8 mouse cellular contexts compared by ENCODE assay signal in the genomic region with DNA sequence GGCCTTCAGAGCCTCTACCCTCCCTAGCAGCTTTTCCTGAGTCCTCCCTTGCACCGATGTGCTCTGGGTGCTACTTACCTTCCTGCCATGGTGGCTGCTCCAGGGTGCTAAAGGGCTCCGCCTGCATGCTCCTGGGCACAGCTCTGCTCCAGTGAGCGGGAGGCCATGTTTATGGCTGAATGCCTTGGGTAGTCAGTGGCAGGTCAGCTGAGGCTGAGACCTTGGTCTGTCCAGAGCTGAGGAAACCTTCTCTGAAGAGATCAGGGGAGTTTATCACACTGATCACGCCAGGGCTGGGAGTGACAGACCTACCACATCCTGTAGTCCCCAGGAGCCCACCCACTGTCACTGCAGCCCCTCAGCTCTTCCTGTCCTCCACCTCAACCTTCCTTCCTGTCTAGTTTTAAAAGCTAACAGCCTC. TPM values are rescaled to one million over a fixed set of nuclear protein-coding genes. Genes with fewer than 3 reads are reported as not detected.
A peak's percentile ranks its signal among the peaks of the same experiment; 100 is the strongest.
DNase-seq lines count a peak whose midpoint lies in the region; ATAC-seq lines count a peak whose summit lies in the region.

Gene Nlrc3 (minus strand): TSS at position 382 of the 421 bp plus-strand sequence.

- peaks cover 40% of the 10 kb centered on the region for H3K36me3 ChIP-seq in forebrain, embryonic 14.5 days (ENCODE audit: control insufficient read depth, insufficient read depth, low read length)
- peaks cover 39% of the 10 kb centered on the region for H3K36me3 ChIP-seq in forebrain, embryonic 12.5 days (replicated peaks)

- 0 out of 2 replicates have a peak, but pooled peaks have one; percentile 7 for ATAC-seq in forebrain, embryonic 14.5 days
- ATAC-seq in forebrain, embryonic 12.5 days (ENCODE audit: low FRiP score): no peak
- peak; percentile 95 for ATAC-seq in CD4-positive, CD25-positive, alpha-beta regulatory T cell, adult 4 months
- ATAC-seq in megakaryocyte, adult 5-6 weeks (ENCODE audit: poor library complexity, severe bottlenecking): peak; percentile 83

- no peaks in the 10 kb centered on the region for H3K27me3 ChIP-seq in forebrain, embryonic 14.5 days (replicated peaks; ENCODE audit: control insufficient read depth, insufficient read depth, low read length)
- no peaks in the 10 kb centered on the region for H3K27me3 ChIP-seq in forebrain, embryonic 12.5 days

- no peak within 1 kb of the TSS for H3K27ac ChIP-seq in forebrain, embryonic 14.5 days (ENCODE audit: low read depth, low read length)
- H3K27ac ChIP-seq in forebrain, embryonic 12.5 days: no peak within 1 kb of the TSS

- 73% methylated on average over 4 of the region's 4 CpGs for WGBS in forebrain, embryonic 14.5 days
- WGBS in forebrain, embryonic 12.5 days: 71% methylated on average over 4 of the region's 4 CpGs

- no peak within 1 kb of the TSS for H3K9ac ChIP-seq in forebrain, embryonic 14.5 days (ENCODE audit: low read length)
- H3K9ac ChIP-seq in forebrain, embryonic 12.5 days: no peak within 1 kb of the TSS

- no peak within 1 kb of the TSS for H3K4me3 ChIP-seq in forebrain, embryonic 14.5 days (ENCODE audit: low read depth, low read length)
- H3K4me3 ChIP-seq in forebrain, embryonic 12.5 days (replicated peaks): no peak within 1 kb of the TSS

- no peaks in the 10 kb centered on the region for H3K9me3 ChIP-seq in forebrain, embryonic 14.5 days (replicated peaks; ENCODE audit: control insufficient read depth, low read length)
- no peaks in the 10 kb centered on the region for H3K9me3 ChIP-seq in forebrain, embryonic 12.5 days

- H3K4me2 ChIP-seq in forebrain, embryonic 14.5 days (ENCODE audit: low read length): no peak within 1 kb of the TSS
- no peak within 1 kb of the TSS for H3K4me2 ChIP-seq in forebrain, embryonic 12.5 days

- no peak for DNase-seq in forebrain, embryonic 14.5 days (ENCODE audit: low spot score)
- peak; percentile 14 for DNase-seq in kidney, adult 18-20 months
- no peak for DNase-seq in left cerebral cortex, adult 18-20 months (ENCODE audit: low spot score in 2 of 2)
- DNase-seq in urinary bladder, postnatal 4 days (ENCODE audit: low spot score in 2 of 2): no peak
- DNase-seq in embryo, embryonic 10.5 days (ENCODE audit: low spot score): no peak

- H3K4me1 ChIP-seq in forebrain, embryonic 14.5 days (ENCODE audit: control insufficient read depth, insufficient read depth, low read length): no peaks in the 10 kb centered on the region
- H3K4me1 ChIP-seq in forebrain, embryonic 12.5 days: no peaks in the 10 kb centered on the region

RNA-seq across cellular contexts. Expression of gene Nlrc3, which starts in this region (rescaled TPM):
- polyA plus RNA-seq in forebrain, embryonic 14.5 days (2014; fragmentation: Nextera tagmentation; extraction: Ambion mirVana): 0.60 and 0.73 TPM in 2 replicates
- polyA plus RNA-seq in forebrain, embryonic 12.5 days (2016; fragmentation: Nextera tagmentation; extraction: Ambion mirVana): 0.41 and 0.83 TPM in 2 replicates
- 10 to 100 TPM; 56.1 to 73.3 TPM for polyA plus RNA-seq in CD4-positive, CD25-positive, alpha-beta regulatory T cell, adult 4 months (2017; shearing (Covaris generic))
- total RNA-seq in megakaryocyte, adult 5-6 weeks (2015): 0.98 and 1.0 TPM in 2 replicates
- total RNA-seq in megakaryocyte, adult 5-6 weeks (2017): 0.51 and 1.1 TPM in 2 replicates
- total RNA-seq in left cerebral cortex, adult 18-20 months (2021): 1 to 10 TPM; 2.0 to 2.3 TPM

Comparison
In these comparisons a context has a peak if more than half of its experiments do, and no peak if none do; other contexts are left out.
1. RNA of gene Nlrc3 (polyA plus RNA-seq): 56.1 to 73.3 TPM in CD4-positive, CD25-positive, alpha-beta regulatory T cell, adult 4 months; 0.41 to 0.83 TPM in forebrain, embryonic 12.5 days and 0.60 to 0.73 TPM in forebrain, embryonic 14.5 days; every median in the first group is over 10 times any median in the second.
2. Peak in ATAC-seq in forebrain, embryonic 14.5 days; RNA of the gene not detected or under 1 TPM.